Mouse (Mus musculus): ENCODE measurements around the gene Atrip. TPM values are rescaled to one million over a fixed set of nuclear protein-coding genes. Genes with fewer than 3 reads are reported as not detected.

Gene Atrip
- polyA plus RNA-seq, 1 experiment from 2014 or later = 23.4 TPM

DNA sequence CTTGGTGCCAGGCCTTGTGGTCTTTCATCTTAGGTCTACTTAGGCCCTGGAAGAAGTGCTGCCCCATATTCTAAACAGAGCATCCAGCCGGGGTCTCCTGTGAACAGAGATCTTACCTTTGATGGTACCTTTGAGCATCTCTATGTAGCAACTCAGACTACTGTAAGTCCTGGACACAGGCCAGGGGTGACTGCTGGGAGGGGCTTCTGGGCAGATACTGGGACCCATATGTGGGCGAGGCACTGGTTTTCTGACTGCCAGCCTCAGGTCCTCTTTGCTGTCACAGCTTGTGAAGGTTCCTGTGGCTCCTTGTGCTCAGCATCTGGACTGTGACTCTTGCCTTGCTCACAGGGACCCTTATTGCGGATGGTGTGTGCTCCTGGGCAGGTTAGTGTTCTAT, 28.6 kb upstream of the Atrip start:
- no peak for ATAC-seq (ENCODE audit: insufficient read depth, low FRiP score)
- Histone ChIP-seq H3K4me2 (ENCODE audit: low read depth, low read length) (no peak overlapping the region), H3K9me3 (replicated peaks; ENCODE audit: control insufficient read depth, low read length) (no peaks in the 10 kb centered on the region), H3K36me3 (ENCODE audit: control insufficient read depth, insufficient read depth, low read length) (0 out of 2 replicates have a peak, but pooled peaks cover 3% of the 10 kb centered on the region), H3K9ac (ENCODE audit: low read length) (no peak overlapping the region), H3K4me1 (ENCODE audit: control insufficient read depth, insufficient read depth, low read length) (peaks cover 22% of the 10 kb centered on the region), H3K4me3 (replicated peaks; ENCODE audit: low read length) (no peak overlapping the region), H3K27ac (ENCODE audit: low read length) (no peak overlapping the region), H3K27me3 (ENCODE audit: control insufficient read depth, insufficient read depth, low read length) (no peaks in the 10 kb centered on the region)
- 89% methylated on average over 3 of the region's 3 CpGs for WGBS

DNA sequence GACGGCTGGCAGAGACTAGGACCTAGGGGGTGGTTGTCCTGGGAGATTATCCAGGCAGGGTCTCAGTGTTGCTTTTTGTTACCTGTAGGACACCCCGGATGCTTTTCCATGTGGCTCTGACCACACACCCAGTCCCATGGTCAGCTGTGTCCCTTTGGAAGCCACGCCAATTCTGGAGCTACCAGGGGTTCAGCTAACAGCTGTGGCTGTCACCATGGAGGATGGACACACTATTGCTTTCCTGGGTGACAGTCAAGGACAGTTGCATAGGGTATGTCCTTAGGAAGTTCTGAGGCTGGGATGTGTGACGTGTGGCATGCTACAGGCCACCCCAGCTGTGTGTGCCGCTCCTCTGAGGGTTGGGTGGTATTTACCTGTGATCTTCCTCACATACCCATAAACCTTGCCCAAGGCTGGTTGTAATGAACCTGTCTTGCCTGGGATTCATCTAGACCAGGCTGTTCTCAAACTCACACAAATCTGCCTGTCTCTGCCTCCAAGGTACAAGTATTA, 28.1 kb upstream of the Atrip start:
- Histone ChIP-seq H3K36me3 (ENCODE audit: control insufficient read depth, insufficient read depth, low read length) (0 out of 2 replicates have a peak, but pooled peaks cover 3% of the 10 kb centered on the region), H3K4me1 (ENCODE audit: control insufficient read depth, insufficient read depth, low read length) (peaks cover 27% of the 10 kb centered on the region), H3K4me2 (ENCODE audit: low read depth, low read length) (no peak overlapping the region), H3K9ac (ENCODE audit: low read length) (no peak overlapping the region), H3K9me3 (replicated peaks; ENCODE audit: control insufficient read depth, low read length) (no peaks in the 10 kb centered on the region), H3K4me3 (replicated peaks; ENCODE audit: low read length) (no peak overlapping the region), H3K27me3 (ENCODE audit: control insufficient read depth, insufficient read depth, low read length) (no peaks in the 10 kb centered on the region), H3K27ac (ENCODE audit: low read length) (no peak overlapping the region)
- 82% methylated on average over 5 of the region's 5 CpGs for WGBS
- no peak for ATAC-seq (ENCODE audit: insufficient read depth, low FRiP score)

DNA sequence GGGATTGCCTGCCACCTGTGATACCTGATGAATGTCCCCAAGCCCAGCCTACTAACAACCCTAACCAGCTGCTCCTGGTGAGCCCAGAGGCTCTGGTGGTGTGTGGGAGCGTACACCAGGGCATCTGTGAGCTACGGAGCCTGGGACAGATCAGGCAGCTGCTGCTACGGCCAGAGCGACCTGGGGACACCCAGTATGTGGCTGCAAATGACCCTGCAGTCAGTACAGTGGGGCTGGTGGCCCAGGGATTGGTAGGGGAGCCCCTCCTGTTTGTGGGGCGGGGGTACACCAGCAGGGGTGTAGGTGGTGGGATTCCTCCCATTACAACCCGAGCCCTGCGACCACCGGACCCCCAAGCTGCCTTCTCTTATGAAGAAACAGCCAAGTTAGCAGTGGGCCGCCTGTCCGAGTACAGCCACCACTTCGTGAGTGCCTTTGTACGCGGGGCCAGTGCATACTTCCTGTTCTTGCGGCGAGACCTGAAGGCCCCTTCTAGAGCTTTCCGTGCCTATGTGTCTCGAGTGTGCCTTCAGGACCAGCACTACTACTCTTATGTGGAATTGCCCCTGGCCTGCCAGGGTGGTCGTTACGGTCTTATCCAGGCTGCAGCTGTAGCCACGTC, 26.5 kb upstream of the Atrip start:
- Histone ChIP-seq H3K9ac (ENCODE audit: low read length) (0 out of 2 replicates have a peak overlapping the region, but pooled peaks have one; percentile 2), H3K9me3 (replicated peaks; ENCODE audit: control insufficient read depth, low read length) (no peaks in the 10 kb centered on the region), H3K27me3 (ENCODE audit: control insufficient read depth, insufficient read depth, low read length) (no peaks in the 10 kb centered on the region), H3K27ac (ENCODE audit: low read length) (no peak overlapping the region), H3K4me2 (ENCODE audit: low read depth, low read length) (no peak overlapping the region), H3K4me1 (ENCODE audit: control insufficient read depth, insufficient read depth, low read length) (peaks cover 35% of the 10 kb centered on the region), H3K36me3 (ENCODE audit: control insufficient read depth, insufficient read depth, low read length) (0 out of 2 replicates have a peak, but pooled peaks cover 3% of the 10 kb centered on the region), H3K4me3 (replicated peaks; ENCODE audit: low read length) (no peak overlapping the region)
- WGBS = 83% methylated on average over 20 of the region's 20 CpGs
- no peak for ATAC-seq (ENCODE audit: insufficient read depth, low FRiP score)

DNA sequence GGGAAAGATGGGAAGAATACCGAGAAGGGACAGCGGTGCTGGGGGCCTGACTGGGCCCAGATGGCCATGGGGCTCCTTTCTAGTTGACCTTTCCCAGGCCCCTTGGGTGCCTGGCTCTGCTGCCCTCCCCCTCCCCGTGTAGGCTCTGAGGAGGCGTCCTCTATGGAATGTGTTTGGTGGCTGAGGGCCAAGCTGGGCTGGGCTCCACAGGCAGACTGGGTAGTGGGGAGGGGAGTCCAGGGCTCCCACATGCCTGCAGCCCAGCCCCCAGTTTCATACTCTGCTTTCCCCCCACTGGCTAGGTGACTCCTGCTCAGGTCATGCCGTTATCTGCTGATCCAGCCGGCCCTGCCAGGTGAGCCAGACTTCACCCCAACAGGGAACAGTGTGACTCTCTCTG, 25.0 kb upstream of the Atrip start:
- Histone ChIP-seq H3K27me3 (ENCODE audit: control insufficient read depth, insufficient read depth, low read length) (no peaks in the 10 kb centered on the region), H3K4me2 (ENCODE audit: low read depth, low read length) (peak overlapping the region; percentile 79; the same call in 1 of the 2 replicates), H3K27ac (ENCODE audit: low read length) (peak overlapping the region; percentile 99; the same call in 1 of the 2 replicates), H3K9me3 (replicated peaks; ENCODE audit: control insufficient read depth, low read length) (no peaks in the 10 kb centered on the region), H3K36me3 (ENCODE audit: control insufficient read depth, insufficient read depth, low read length) (no peaks in the 10 kb centered on the region), H3K4me3 (replicated peaks; ENCODE audit: low read length) (0 out of 2 replicates have a peak overlapping the region, but pooled peaks have one; percentile 5), H3K4me1 (ENCODE audit: control insufficient read depth, insufficient read depth, low read length) (peaks cover 42% of the 10 kb centered on the region), H3K9ac (ENCODE audit: low read length) (peak overlapping the region; percentile 40)
- ATAC-seq (ENCODE audit: insufficient read depth, low FRiP score) = peak; percentile 30; the same call in 1 of the 2 replicates
- WGBS = 20% methylated on average over 5 of the region's 6 CpGs

DNA sequence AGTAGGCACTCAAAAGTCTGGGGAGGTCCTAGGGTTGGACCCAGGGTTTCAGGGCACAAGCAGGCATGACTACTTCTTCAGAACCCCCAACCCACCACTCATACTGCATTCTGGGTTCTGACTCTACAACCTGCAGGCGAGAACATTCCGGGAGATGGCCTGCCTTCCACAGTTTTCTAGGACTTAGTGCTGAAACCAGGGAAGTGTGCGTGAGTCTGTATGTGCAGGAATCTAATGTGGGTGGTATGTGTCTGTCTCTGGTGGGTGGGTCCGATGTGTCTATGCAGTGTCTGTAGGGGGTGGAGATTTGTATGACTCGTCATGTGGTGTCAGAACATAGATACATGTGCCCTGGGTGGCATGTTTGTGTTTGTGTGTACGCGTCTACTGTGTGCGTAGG, 24.4 kb upstream of the Atrip start:
- Histone ChIP-seq H3K36me3 (ENCODE audit: control insufficient read depth, insufficient read depth, low read length) (no peaks in the 10 kb centered on the region), H3K4me1 (ENCODE audit: control insufficient read depth, insufficient read depth, low read length) (peaks cover 46% of the 10 kb centered on the region), H3K4me3 (replicated peaks; ENCODE audit: low read length) (peak overlapping the region; percentile 77; the same call in 1 of the 2 replicates), H3K4me2 (ENCODE audit: low read depth, low read length) (peak overlapping the region; percentile 79), H3K27me3 (ENCODE audit: control insufficient read depth, insufficient read depth, low read length) (no peaks in the 10 kb centered on the region), H3K27ac (ENCODE audit: low read length) (peak overlapping the region; percentile 99; the same call in 1 of the 2 replicates), H3K9me3 (replicated peaks; ENCODE audit: control insufficient read depth, low read length) (no peaks in the 10 kb centered on the region), H3K9ac (ENCODE audit: low read length) (peak overlapping the region; percentile 95; the same call in 1 of the 2 replicates)
- ATAC-seq (ENCODE audit: insufficient read depth, low FRiP score) = no peak
- WGBS = 72% methylated on average over 8 of the region's 8 CpGs

DNA sequence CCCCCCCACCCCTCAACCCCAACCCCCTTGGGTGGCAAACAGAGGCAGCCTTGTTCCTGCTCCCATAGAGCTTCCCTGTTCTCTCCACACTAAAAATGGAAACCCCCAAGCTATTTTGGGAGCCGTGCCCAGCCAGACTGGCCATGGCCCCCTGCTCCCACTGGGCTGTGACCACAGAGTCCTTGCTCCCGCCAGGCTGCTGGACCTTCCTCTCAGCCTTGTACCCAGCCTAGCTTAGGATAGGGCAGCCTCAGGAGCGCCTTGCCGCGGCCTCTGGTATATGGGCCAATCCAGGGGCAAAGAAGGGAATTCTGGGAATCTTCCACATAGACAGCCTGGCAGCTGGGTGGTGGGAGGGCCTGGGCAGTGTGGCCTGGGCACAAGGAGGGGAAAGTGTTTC, 23.9 kb upstream of the Atrip start:
- peak overlapping the region; percentile 99 for H3K27ac ChIP-seq (ENCODE audit: low read length)
- H3K4me3 ChIP-seq (replicated peaks; ENCODE audit: low read length) = peak overlapping the region; percentile 77; the same call in 1 of the 2 replicates
- H3K27me3 ChIP-seq (ENCODE audit: control insufficient read depth, insufficient read depth, low read length) = no peaks in the 10 kb centered on the region
- H3K4me2 ChIP-seq (ENCODE audit: low read depth, low read length) = peak overlapping the region; percentile 79
- H3K4me1 ChIP-seq (ENCODE audit: control insufficient read depth, insufficient read depth, low read length) = peaks cover 51% of the 10 kb centered on the region
- ATAC-seq (ENCODE audit: insufficient read depth, low FRiP score) = no peak
- H3K9me3 ChIP-seq (replicated peaks; ENCODE audit: control insufficient read depth, low read length) = no peaks in the 10 kb centered on the region
- no peaks in the 10 kb centered on the region for H3K36me3 ChIP-seq (ENCODE audit: control insufficient read depth, insufficient read depth, low read length)
- WGBS = 54% methylated on average over 5 of the region's 5 CpGs
- peak overlapping the region; percentile 95 for H3K9ac ChIP-seq (ENCODE audit: low read length)

DNA sequence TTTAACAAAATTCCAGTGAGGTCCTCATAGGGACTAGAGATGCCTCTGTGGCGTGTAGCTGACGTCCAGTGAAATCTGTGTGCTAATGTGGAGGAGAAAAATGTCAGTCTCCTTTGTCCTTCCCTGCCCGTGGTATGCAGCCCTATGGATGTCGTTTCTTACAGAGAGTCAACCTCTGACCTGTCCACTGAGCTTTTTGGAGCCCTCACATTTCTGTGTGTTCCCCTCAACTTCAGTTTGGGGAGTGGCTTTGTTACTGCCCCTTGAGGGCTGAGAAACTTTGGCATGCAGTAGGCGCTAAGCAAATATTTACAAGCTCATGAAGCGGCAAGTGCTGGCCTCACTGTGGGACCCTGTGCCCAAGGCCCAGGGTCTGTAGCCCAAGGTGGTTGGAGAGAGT, 23.4 kb upstream of the Atrip start:
- Histone ChIP-seq H3K9ac (ENCODE audit: low read length) (peak overlapping the region; percentile 95), H3K36me3 (ENCODE audit: control insufficient read depth, insufficient read depth, low read length) (no peaks in the 10 kb centered on the region), H3K9me3 (replicated peaks; ENCODE audit: control insufficient read depth, low read length) (no peaks in the 10 kb centered on the region), H3K4me1 (ENCODE audit: control insufficient read depth, insufficient read depth, low read length) (peaks cover 53% of the 10 kb centered on the region), H3K4me3 (replicated peaks; ENCODE audit: low read length) (peak overlapping the region; percentile 77), H3K4me2 (ENCODE audit: low read depth, low read length) (peak overlapping the region; percentile 79), H3K27ac (ENCODE audit: low read length) (peak overlapping the region; percentile 99), H3K27me3 (ENCODE audit: control insufficient read depth, insufficient read depth, low read length) (no peaks in the 10 kb centered on the region)
- WGBS = 28% methylated on average over 6 of the region's 6 CpGs
- no peak for ATAC-seq (ENCODE audit: insufficient read depth, low FRiP score)

DNA sequence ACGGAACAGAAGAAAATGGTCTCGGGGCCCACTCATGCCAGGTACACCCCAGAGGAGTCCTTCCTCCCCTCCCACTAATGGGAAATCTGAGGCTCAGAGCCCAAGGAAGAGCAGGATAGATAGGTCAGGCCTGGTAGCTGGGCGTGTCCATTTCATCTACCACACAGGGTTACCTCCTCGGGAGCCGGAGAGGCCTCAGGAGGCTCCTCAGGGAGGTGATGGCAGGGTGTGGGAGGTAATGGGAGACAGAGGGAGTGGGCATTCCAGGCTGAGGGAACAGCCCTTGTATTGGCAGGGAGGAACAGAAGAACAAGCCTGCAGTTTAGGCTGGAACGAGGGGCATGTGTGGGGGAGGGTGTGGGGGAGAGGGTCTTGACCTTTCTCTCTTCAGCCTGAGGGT, 22.9 kb upstream of the Atrip start:
- 22% methylated on average over 6 of the region's 6 CpGs for WGBS
- H3K4me3 ChIP-seq (replicated peaks; ENCODE audit: low read length) = peak overlapping the region; percentile 77
- no peaks in the 10 kb centered on the region for H3K27me3 ChIP-seq (ENCODE audit: control insufficient read depth, insufficient read depth, low read length)
- peak overlapping the region; percentile 99 for H3K27ac ChIP-seq (ENCODE audit: low read length)
- H3K4me1 ChIP-seq (ENCODE audit: control insufficient read depth, insufficient read depth, low read length) = peaks cover 53% of the 10 kb centered on the region
- no peaks in the 10 kb centered on the region for H3K9me3 ChIP-seq (replicated peaks; ENCODE audit: control insufficient read depth, low read length)
- H3K9ac ChIP-seq (ENCODE audit: low read length) = peak overlapping the region; percentile 95
- ATAC-seq (ENCODE audit: insufficient read depth, low FRiP score) = no peak
- no peaks in the 10 kb centered on the region for H3K36me3 ChIP-seq (ENCODE audit: control insufficient read depth, insufficient read depth, low read length)
- peak overlapping the region; percentile 79 for H3K4me2 ChIP-seq (ENCODE audit: low read depth, low read length)

DNA sequence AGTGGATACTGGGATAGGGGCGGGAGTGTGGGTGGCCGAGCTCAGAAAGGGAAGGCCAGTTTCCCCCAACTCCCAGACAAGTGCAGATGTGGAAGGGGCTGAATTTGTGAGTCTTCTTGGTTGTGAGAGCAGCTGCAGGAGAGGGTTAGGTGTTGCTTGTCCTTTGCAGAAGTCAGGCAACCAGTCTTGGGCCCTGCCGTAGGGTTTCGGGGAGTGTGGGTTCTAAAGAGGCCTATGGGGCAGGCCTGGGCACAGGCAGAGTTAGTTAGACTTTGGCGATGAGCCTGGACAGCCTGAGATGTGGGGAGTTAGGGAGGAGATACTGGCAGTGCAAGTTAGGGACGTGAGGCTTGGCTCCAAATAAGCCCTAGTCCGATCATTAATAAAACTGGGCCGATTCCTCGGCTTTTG, 22.3 kb upstream of the Atrip start:
- H3K4me2 ChIP-seq (ENCODE audit: low read depth, low read length) = peak overlapping the region; percentile 79
- H3K9ac ChIP-seq (ENCODE audit: low read length) = peak overlapping the region; percentile 95
- H3K4me3 ChIP-seq (replicated peaks; ENCODE audit: low read length) = peak overlapping the region; percentile 77
- no peak for ATAC-seq (ENCODE audit: insufficient read depth, low FRiP score)
- H3K9me3 ChIP-seq (replicated peaks; ENCODE audit: control insufficient read depth, low read length) = no peaks in the 10 kb centered on the region
- WGBS = 12% methylated on average over 9 of the region's 9 CpGs
- H3K36me3 ChIP-seq (ENCODE audit: control insufficient read depth, insufficient read depth, low read length) = no peaks in the 10 kb centered on the region
- H3K27me3 ChIP-seq (ENCODE audit: control insufficient read depth, insufficient read depth, low read length) = no peaks in the 10 kb centered on the region
- H3K4me1 ChIP-seq (ENCODE audit: control insufficient read depth, insufficient read depth, low read length) = peaks cover 53% of the 10 kb centered on the region
- peak overlapping the region; percentile 99 for H3K27ac ChIP-seq (ENCODE audit: low read length)

Measured in stomach, embryonic 16.5 days (tissue).